Mouse (Mus musculus) CH12.LX (cell line): ENCODE measurements at regions not wholly inside any gene's neighbourhood (a gene's known extent, or its start where the extent isn't known, plus 50 kb on each side); places are given as distances from the start of the nearest gene placed in this dataset.

ENCODE experiments used
- DNase-seq: peaks from one replicate; pipeline ENCODE4 v3.0.0-alpha.2; 2013; ENCODE audit errors: extremely low read depth
- H3K27ac ChIP-seq: 2 replicates; pipeline ENCODE4 v1.5.1; 2012; ENCODE audit warnings: low read depth, mild to moderate bottlenecking, control low read depth, moderate library complexity; ENCODE audit not compliant: insufficient read depth
- H3K27me3 ChIP-seq: replicated peaks from 2 replicates; pipeline ENCODE3; 2012; ENCODE audit warnings: inconsistent platforms
- H3K36me3 ChIP-seq, 2 experiments: replicated peaks in 1 of 2; 2 replicates each; pipeline versions ENCODE3 to v1.6.1; 2012; ENCODE audit warnings: inconsistent platforms in 1 of 2, low read length in 1 of 2, mild to moderate bottlenecking in 1 of 2, mixed read lengths in 1 of 2, moderate library complexity in 1 of 2; ENCODE audit not compliant: control insufficient read depth in 1 of 2, insufficient read depth in 1 of 2
- H3K4me1 ChIP-seq, 2 experiments: 2 replicates each; pipeline ENCODE4 v1.6.1; 2012; ENCODE audit warnings: inconsistent platforms in 1 of 2, moderate library complexity in 1 of 2; ENCODE audit not compliant: insufficient read depth in 2 of 2, control insufficient read depth in 1 of 2
- H3K4me2 ChIP-seq: 2 replicates; pipeline ENCODE4 v1.6.1; 2012; ENCODE audit warnings: low read depth, mild to moderate bottlenecking, control low read depth; ENCODE audit not compliant: poor library complexity, insufficient read depth, severe bottlenecking
- H3K4me3 ChIP-seq, 3 experiments: fragments of 150-350 bp in 1 of 3; sonication (generic) in 1 of 3; replicated peaks in 1 of 3; 2 replicates each; pipeline versions ENCODE3 to v1.5.1; 2011 to 2012; ENCODE audit warnings: low read depth in 2 of 3, low read length in 2 of 3, mild to moderate bottlenecking in 2 of 3, moderate library complexity in 2 of 3, control low read depth in 1 of 3, improper control_type of control experiment in 1 of 3, inconsistent platforms in 1 of 3, mixed read lengths in 1 of 3; ENCODE audit not compliant: poor library complexity in 1 of 3
- H3K79me2 ChIP-seq: replicated peaks from 2 replicates; pipeline ENCODE4 v1.6.1; 2012; ENCODE audit warnings: mild to moderate bottlenecking, moderate library complexity; ENCODE audit not compliant: control insufficient read depth, poor library complexity, insufficient read depth, severe bottlenecking; ENCODE audit errors: extremely low read depth
- H3K9ac ChIP-seq: 2 replicates; pipeline ENCODE4 v1.6.1; 2012; ENCODE audit warnings: low read depth, mild to moderate bottlenecking, control low read depth, moderate library complexity; ENCODE audit not compliant: insufficient read depth
- H3K9me3 ChIP-seq: replicated peaks from 2 replicates; pipeline ENCODE3; 2012; ENCODE audit warnings: low read length, inconsistent platforms, mixed read lengths
- BHLHE40 ChIP-seq: IDR thresholded peaks from 2 replicates; pipeline ENCODE4 v1.6.1; 2011; ENCODE audit warnings: mild to moderate bottlenecking, low read depth, low read length, improper control_type of control experiment
- CHD2 ChIP-seq: IDR thresholded peaks from 2 replicates; pipeline ENCODE4 v1.6.1; 2011; ENCODE audit warnings: low read length, improper control_type of control experiment
- CTCF ChIP-seq, 2 experiments: IDR thresholded peaks in 1 of 2; conservative IDR thresholded peaks in 1 of 2; 2 replicates each; pipeline ENCODE4 v1.5.1; 2011 to 2012; ENCODE audit warnings: low read depth in 2 of 2, low read length in 2 of 2, improper control_type of control experiment in 1 of 2, inconsistent platforms in 1 of 2, mild to moderate bottlenecking in 1 of 2, moderate library complexity in 1 of 2
- EP300 ChIP-seq: IDR thresholded peaks from 2 replicates; pipeline ENCODE4 v1.6.1; 2011; ENCODE audit warnings: low read length, improper control_type of control experiment
- ETS1 ChIP-seq: conservative IDR thresholded peaks from 2 replicates; pipeline ENCODE4 v1.6.1; 2012; ENCODE audit warnings: low read depth, mild to moderate bottlenecking, inconsistent platforms, low read length, improper control_type of control experiment, moderate library complexity
- IRF4 ChIP-seq: IDR thresholded peaks from 2 replicates; pipeline ENCODE4 v1.6.1; 2014; ENCODE audit warnings: low read depth, mild to moderate bottlenecking, inconsistent platforms, low read length, improper control_type of control experiment
- JUN ChIP-seq: IDR thresholded peaks from 2 replicates; pipeline ENCODE4 v1.6.1; 2011; ENCODE audit warnings: low read depth, mild to moderate bottlenecking, low read length, improper control_type of control experiment, moderate library complexity; ENCODE audit not compliant: insufficient read depth
- JUND ChIP-seq: conservative IDR thresholded peaks from 2 replicates; pipeline ENCODE4 v1.6.1; 2011; ENCODE audit warnings: low read depth, low read length, improper control_type of control experiment
- KAT2A ChIP-seq: IDR thresholded peaks from 2 replicates; pipeline ENCODE4 v1.6.1; 2012; ENCODE audit warnings: low read length, improper control_type of control experiment, inconsistent platforms; ENCODE audit not compliant: insufficient replicate concordance
- MAFK ChIP-seq: IDR thresholded peaks from 2 replicates; pipeline ENCODE4 v1.6.1; 2011; ENCODE audit warnings: low read length, improper control_type of control experiment; ENCODE audit not compliant: insufficient replicate concordance
- MAZ ChIP-seq: IDR thresholded peaks from 2 replicates; pipeline ENCODE4 v1.6.1; 2012; ENCODE audit warnings: low read depth, mild to moderate bottlenecking, inconsistent platforms, low read length, improper control_type of control experiment, moderate library complexity
- MEF2A ChIP-seq: IDR thresholded peaks from 2 replicates; pipeline ENCODE4 v1.6.1; 2014; ENCODE audit warnings: low read depth, mild to moderate bottlenecking, inconsistent platforms, low read length, improper control_type of control experiment, borderline replicate concordance
- NELFE ChIP-seq: IDR thresholded peaks from 2 replicates; pipeline ENCODE4 v1.6.1; 2011; ENCODE audit warnings: low read depth, low read length, improper control_type of control experiment
- PAX5 ChIP-seq: IDR thresholded peaks from 2 replicates; pipeline ENCODE4 v1.6.1; 2012; ENCODE audit warnings: low read length, inconsistent platforms, mixed read lengths
- SIN3A ChIP-seq: IDR thresholded peaks from 2 replicates; pipeline ENCODE4 v1.6.1; 2012; ENCODE audit warnings: low read length, improper control_type of control experiment, inconsistent platforms
- TCF12 ChIP-seq: IDR thresholded peaks from 2 replicates; pipeline ENCODE4 v1.6.1; 2014; ENCODE audit warnings: low read depth, mild to moderate bottlenecking, inconsistent platforms, low read length, improper control_type of control experiment
- UBTF ChIP-seq: IDR thresholded peaks from 2 replicates; pipeline ENCODE4 v1.6.1; 2012; ENCODE audit warnings: low read depth, mild to moderate bottlenecking, inconsistent platforms, low read length, improper control_type of control experiment, moderate library complexity
- USF1 ChIP-seq: IDR thresholded peaks from 2 replicates; pipeline ENCODE4 v1.6.1; 2014; ENCODE audit warnings: low read depth, mild to moderate bottlenecking, inconsistent platforms, low read length, improper control_type of control experiment
- USF2 ChIP-seq: conservative IDR thresholded peaks from 2 replicates; pipeline ENCODE4 v1.6.1; 2011; ENCODE audit warnings: low read depth, low read length, improper control_type of control experiment
- ZKSCAN1 ChIP-seq: IDR thresholded peaks from 2 replicates; pipeline ENCODE4 v1.6.1; 2012; ENCODE audit warnings: low read depth, inconsistent platforms, low read length, improper control_type of control experiment, borderline replicate concordance
- ZMIZ1 ChIP-seq: IDR thresholded peaks from 2 replicates; pipeline ENCODE4 v1.6.1; 2012; ENCODE audit warnings: low read depth, mild to moderate bottlenecking, inconsistent platforms, low read length, improper control_type of control experiment
- ZNF384 ChIP-seq: IDR thresholded peaks from 2 replicates; pipeline ENCODE4 v1.6.1; 2012; ENCODE audit warnings: low read depth, low read length, improper control_type of control experiment, inconsistent platforms
- dilution Hi-C: fragments of 300-500 bp; cut with MboI; formaldehyde crosslinking; loops from 2 replicates; pipeline ENCODE4 v1.14.3; 2020; ENCODE audit warnings: low sequenced_read_pairs; ENCODE audit not compliant: extremely low pct_unique_long_range_greater_than_20kb, extremely low pct_ligation_motif_present
- in situ Hi-C: fragments of 300-500 bp; cut with MboI; formaldehyde crosslinking; loops from 3 replicates; pipeline ENCODE4 v1.14.3; 2019; ENCODE audit warnings: low sequenced_read_pairs, low pct_ligation_motif_present, low pct_unique_long_range_greater_than_20kb, mixed read lengths

- H3K9ac ChIP-seq: no peak overlapping the region
- no peaks in the 10 kb centered on the region for H3K36me3 ChIP-seq
- in situ Hi-C loops (no loop called here), dilution Hi-C loops (no loop called here)
- peaks cover 2% of the 10 kb centered on the region for H3K27me3 ChIP-seq
- H3K4me1 ChIP-seq: no peaks in the 10 kb centered on the region
- peaks cover 36% of the 10 kb centered on the region for H3K9me3 ChIP-seq
- no peak overlapping the region for H3K4me2 ChIP-seq
- no peak overlapping the region for H3K4me3 ChIP-seq
- no peak overlapping the region for H3K27ac ChIP-seq
- TF ChIP-seq ZMIZ1: no peak
- no peak for TF ChIP-seq UBTF
- no peak for TF ChIP-seq CHD2
- TF ChIP-seq MAZ: no peak
- TF ChIP-seq JUND: no peak
- TF ChIP-seq NELFE: no peak
- TF ChIP-seq BHLHE40: no peak
- no peak for DNase-seq
- no peaks in the 10 kb centered on the region for H3K79me2 ChIP-seq
Measured at GRCm38 (mm10) chr7:37842000-37842513, 68.6 kb upstream of the Zfp536 start.

DNA sequence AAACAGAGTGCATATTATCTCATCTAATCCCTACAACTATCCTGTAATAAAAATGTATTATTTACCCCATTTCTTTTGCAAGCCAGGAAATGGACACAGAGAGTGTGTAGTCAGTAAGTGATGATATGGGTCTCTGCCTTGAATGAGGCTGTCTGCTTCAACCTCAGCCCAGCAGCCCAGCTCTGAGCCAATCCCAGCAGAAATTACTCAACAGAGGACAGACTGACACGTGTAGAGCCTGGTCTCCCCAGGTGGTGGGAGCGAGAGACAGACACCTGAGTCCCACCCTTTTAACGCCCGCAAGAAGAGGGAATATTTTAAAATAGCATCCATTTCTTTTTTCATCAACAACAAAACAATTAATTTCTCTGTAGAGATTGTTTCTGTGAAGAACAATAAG, 68.1 kb upstream of the Zfp536 start:
- in situ Hi-C loops: no loop called here
- TF ChIP-seq UBTF (no peak), ETS1 (no peak), ZNF384 (no peak), USF2 (no peak), USF1 (no peak), NELFE (no peak), KAT2A (no peak)
- TF ChIP-seq, all 38 proteins: peak for 0
- dilution Hi-C loops: no loop called here
- Histone ChIP-seq H3K36me3 (no peaks in the 10 kb centered on the region), H3K4me1 (no peaks in the 10 kb centered on the region), H3K4me2 (no peak overlapping the region), H3K4me3 (no peak overlapping the region), H3K79me2 (no peaks in the 10 kb centered on the region), H3K27me3 (peaks cover 2% of the 10 kb centered on the region), H3K9ac (no peak overlapping the region), H3K9me3 (peaks cover 41% of the 10 kb centered on the region), H3K27ac (no peak overlapping the region)
- no peak for DNase-seq

GRCm38 (mm10) chr7:37837883-37838282, 64.4 kb upstream of the Zfp536 start:
- Histone ChIP-seq H3K27ac (no peak overlapping the region), H3K36me3 (no peaks in the 10 kb centered on the region), H3K4me3 (no peak overlapping the region), H3K4me1 (no peaks in the 10 kb centered on the region), H3K4me2 (no peak overlapping the region), H3K79me2 (no peaks in the 10 kb centered on the region), H3K9ac (no peak overlapping the region)
- DNase-seq: no peak
- dilution Hi-C loops: no loop called here
- TF ChIP-seq SIN3A (no peak), JUN (no peak), IRF4 (no peak), TCF12 (no peak), MAZ (no peak), JUND (no peak), CTCF (conservative IDR thresholded peaks at IDR 0.05 in 1 of 2, IDR thresholded peaks at IDR 0.05 in 1 of 2; ENCODE audit: low read depth in 2 of 2, low read length in 2 of 2) (no peak), ZMIZ1 (no peak), EP300 (no peak), MAFK (no peak), ETS1 (no peak), PAX5 (no peak), MEF2A (no peak), ZKSCAN1 (no peak)
- TF ChIP-seq, all 38 proteins: peak for 0
- Histone ChIP-seq H3K27me3 (no peaks in the 10 kb centered on the region), H3K9me3 (peaks cover 47% of the 10 kb centered on the region)
- in situ Hi-C loops: no loop called here
